Mouse (Mus musculus): ENCODE results near the gene P4ha3.

GRCm38 (mm10) chr7:100240601-100241000, 44.7 kb upstream of the P4ha3 start:
- no peak for TF ChIP-seq POLR2A (IDR thresholded peaks at IDR 0.05; ENCODE audit: control insufficient read depth, extremely low read depth, insufficient read depth, low read length, poor library complexity)
- no peak for TF ChIP-seq CTCF (IDR thresholded peaks at IDR 0.05; ENCODE audit: borderline replicate concordance, control insufficient read depth, extremely low read depth, insufficient read depth, low read length, poor library complexity)
